Mouse (Mus musculus) adrenal gland (tissue): ENCODE measurements around the gene Tshz2.

Source experiments
- intact Hi-C: fragments of 180-260 bp; cut with DNase I; formaldehyde crosslinking; loops from one replicate; pipeline ENCODE4 v1.15.1; 2025

Tshz2 gene

DNA sequence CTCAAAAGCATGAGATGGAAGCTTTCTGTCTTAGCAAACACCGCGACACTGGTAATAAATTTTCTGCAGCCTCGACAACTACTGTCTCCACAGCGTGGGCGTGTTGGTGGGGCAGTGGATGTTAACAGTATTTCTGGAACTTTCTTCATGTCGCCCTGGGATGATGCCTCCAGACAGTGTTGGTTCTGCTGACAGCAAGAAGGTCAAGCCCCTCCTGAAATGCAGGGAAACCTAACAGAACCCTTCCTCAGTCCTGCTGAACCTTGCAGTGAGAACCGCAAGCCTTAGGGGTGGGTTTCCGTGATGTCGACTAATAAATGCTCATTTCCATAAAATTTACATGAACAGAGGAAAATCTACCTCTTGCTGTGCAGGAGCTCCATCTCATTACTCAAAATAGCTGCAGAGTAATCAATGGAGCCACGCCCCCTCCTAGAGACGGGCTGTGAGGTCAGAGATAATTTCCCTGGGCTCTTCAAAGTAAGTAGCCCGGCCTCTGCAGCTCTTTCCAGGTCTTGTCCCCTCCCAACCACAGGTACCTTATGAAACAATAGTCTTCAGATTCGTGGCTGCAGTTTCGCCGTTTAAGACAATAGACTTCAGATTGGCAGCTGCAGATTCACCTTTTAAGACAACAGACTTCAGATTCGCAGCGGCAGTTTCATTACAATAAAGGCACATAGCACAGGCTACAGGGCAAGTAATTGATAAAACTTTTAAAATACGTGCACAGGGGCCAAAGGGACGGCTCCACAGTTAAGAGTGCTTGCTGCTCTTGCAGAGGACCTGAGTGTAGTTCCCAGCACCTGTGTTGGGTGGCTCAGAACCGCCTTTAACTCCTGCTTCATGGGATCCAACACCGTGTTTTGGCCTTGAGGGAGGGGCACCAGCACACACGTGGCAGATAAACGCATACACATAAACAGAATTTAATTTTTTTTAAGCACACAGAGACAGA lies 297.0 kb downstream of the Tshz2 start:
- intact Hi-C loops = no loop called here

DNA sequence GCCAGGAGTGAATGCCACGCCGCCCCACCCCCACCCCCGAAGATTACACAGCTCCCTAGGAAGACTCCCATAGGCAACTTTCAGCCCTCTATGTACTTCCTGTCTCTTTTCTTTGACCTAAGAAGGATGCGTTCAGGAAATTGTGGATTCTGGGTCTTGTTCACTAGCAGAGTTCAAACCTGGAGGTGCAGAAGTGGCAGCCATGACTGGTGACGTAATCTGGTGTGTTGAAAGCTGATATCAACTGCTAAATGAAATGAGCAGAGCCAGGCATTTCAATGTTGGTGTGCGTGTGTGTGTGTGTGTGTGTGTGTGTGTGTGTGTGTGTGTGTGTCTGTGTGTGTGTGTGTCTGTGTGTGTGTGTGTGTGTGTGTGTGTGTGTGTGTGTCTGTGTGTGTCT lies 302.8 kb downstream of the Tshz2 start:
- intact Hi-C loops = no loop called here

DNA sequence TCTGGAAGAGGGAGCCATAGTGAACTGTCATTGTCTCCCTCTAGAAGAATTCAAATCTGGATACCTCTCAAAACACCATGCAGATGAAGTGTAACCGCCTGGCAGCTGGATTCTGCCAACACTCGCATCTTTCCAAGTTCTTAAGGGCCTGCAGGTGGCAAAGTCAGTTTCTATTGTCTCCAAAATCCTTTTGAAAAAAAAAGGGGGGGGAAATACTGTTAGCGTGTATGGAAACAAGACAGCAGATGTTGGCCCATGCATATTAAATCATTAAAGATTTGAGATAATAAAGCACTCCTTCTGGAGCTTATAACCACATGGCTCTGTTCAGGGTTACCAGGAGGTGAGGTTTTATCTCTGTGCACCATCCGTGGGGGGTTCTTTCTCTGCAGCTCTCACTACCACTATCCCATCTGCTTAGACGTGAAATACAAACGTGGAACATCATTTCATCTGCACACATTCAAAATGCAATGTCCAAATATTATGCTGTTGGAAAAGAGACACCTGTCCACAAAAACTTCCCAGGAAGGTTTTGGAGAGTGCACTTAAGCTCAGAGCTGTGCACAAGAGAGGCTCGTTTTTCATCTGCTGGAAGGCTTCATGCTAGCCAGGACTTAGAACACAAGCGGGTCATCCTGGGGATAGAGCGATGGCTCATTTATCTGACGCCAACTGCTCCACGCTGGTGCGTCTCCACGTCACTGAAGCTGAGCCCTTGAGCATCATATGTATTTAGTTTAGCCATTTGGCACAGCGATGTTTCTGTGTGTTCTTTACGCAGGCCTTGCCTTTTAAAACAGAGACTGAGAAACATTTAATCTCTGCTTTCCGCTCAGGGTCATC lies 307.7 kb downstream of the Tshz2 start:
- intact Hi-C loops = no loop called here

DNA sequence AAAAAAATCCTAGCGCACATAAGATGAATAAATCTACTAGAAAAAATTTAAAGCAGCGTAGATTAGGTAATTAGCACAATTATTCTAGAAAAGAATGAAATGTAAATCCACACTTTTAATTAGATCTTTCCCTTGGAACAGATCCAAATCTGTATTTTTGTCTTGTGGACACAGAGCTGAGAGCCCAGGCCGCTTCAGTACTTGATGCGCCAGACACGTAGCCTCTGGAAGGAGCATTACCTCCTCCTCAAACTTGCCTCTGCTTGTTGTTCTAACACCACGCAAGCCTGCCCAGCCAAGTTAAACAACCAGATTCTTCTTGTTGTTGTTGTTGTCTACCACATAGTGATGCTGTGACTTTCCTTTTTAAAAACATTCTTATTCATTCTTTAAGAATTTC lies 310.9 kb downstream of the Tshz2 start:
- intact Hi-C loops = no loop called here

DNA sequence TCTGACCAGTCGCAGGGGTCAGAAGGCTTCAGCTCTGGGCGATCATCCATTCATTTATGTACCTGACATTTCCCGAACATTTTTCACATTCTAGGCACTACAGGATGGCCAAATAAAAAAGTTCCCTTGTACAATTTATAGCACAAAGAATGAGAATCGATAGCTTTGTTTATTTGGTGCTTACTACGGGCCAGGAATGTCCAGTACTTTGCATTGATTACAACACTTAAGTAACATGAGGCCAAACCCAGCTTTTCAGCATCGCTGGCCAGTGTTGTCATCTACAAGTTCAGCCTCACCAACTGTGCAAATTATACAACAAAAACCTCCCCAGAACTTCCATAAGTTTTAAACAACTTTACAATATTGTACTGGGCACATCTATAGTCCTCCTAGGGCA lies 315.3 kb downstream of the Tshz2 start:
- intact Hi-C loops = no loop called here

DNA sequence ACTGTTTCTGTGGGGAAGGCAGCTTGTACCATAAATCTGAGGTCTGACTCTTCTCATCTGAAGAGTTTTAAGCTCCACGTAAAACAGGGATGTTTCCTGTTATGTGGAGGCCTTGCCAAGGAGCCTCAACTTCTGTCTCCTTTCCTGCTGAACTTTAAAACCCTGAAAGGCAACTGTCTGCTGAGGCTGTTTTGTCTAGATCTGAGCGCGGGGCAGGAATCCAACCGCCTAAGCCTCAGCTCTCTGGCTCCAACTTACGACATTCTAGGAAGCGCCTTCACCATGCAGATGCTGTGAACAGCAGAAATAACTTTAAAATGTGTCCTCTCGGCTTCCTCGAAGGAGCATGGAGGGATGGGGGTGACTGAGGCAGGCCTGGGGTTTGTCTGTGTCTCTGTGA lies 318.2 kb downstream of the Tshz2 start:
- intact Hi-C loops = no loop called here

DNA sequence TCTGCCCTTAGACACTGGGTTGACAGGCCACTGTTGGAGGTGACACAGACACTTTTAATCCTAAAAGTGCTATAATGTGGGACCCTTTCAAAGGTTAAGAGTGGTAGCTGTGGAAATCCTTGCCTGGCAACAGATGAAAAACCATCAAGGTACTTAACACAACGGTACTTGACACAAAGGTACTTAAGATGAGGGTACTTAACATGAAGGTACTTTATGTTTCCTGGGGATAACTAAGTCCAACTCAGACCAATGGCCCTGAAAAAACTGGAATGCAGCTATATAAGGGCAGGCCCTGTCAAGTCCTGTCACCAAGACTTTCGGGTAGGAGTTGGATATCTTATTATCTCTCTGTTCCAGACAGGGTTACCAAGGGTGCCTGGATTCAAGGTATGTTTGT lies 320.2 kb downstream of the Tshz2 start:
- intact Hi-C loops = no loop called here

DNA sequence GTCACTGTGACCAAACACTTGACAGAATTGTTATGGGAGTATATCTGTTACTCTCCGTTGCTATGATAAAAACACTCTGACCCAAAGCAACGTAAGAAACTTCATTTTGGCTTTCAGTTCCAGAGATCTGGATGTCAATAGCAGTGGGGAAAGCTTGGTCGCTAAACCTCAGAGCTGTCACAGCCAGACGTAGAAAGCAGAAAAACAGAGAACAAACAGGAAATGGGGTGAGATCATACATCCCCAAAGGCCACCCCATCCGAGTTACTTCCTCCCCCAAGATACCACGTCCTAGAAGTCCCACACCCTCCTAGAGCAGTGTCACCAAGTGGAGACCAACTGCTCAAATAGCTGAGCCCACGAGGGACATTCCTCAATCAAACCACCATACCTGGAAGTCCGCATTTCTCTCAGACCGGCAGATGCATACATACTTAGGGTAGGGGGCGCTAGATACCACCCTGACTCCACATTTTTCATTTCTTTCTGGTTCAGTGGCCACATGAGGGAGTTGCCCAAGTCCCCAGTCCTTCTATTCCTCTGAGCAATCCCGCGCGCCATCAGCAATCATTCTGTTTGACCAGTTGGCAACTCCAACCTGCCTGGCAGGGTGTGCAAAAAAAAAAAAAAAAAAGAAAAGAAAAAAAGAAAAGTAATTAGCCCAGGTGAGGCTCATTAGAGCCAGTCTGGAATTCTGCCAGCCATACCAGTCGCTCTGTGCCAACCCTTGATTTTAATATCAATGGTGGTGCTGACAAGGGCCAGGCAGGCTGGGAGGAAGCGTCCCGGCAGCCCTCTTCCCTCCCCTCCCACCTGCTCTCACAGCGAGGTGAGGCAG lies 326.1 kb downstream of the Tshz2 start:
- intact Hi-C loops = no loop called here

DNA sequence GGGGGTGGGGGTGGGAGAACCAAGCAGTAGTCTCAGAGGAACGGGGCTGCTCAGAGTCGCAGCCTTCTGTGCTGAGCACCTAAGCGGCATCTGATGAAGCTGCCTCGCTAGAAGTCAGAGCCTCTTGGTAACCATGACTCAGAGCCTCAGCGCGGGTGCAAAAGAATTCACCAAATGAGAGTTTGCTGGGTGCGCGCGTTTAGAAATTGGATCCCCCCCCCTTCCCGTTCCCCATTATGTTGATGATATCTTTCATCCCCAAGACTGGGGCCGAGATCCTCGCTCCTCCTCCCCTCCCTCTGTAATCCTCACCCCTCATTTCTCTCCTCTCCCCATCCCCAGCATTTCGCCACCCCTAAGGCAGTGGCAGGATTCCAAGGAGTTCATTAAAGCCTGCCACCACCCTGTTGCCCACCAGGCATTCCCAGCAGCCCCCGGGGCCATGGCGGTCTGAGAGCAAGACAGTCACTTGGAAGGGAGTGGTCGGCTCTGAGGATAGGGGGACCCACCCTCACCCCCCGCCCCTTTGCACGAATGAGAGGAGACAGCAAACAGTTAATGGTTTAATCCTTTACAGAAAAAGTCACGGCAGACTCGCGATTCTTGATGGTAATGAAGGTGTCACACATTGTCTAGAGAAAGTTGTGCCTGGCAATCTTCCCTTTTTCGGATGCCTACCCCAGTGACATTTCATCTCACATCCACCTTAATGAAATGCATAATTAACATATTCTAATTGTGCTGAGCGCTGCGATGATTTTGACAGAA lies 328.8 kb downstream of the Tshz2 start:
- intact Hi-C loops = no loop called here

DNA sequence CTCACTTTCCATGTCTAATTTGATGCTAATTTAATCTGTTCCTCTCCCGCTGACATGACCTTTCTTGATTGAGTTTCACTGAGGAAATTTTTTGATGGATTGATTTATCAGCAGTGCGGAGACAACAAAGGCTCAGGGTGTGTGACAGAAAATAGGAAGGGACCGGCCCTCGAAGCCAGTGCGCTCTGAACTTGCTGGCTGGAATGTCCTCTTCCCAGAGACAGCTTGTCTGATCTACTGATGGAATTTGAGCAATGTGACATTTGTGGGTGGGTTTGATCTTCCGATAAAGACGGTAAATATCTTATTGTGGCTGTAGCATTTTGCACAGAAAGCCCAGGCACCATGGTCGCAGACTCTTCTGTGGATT lies 329.4 kb downstream of the Tshz2 start:
- intact Hi-C loops = no loop called here

DNA sequence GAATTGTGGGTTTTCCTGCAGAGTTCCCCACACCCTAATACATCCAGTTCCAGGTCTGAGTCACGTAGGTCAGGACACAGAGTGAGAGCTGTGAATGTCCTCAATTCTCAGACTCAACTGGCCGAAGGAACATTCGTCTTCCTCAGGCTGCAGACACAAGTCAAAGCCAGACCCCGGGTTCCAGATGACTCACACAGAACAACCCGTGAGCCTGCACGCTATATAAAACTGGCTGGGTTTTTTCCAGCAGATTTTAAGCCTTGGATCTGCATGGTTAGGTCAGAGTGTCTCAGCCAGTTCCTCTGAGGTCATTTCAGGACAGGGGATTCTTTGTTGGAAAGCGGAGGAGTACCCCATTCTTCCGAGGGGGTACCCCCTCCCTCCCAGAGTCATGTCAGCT lies 330.0 kb downstream of the Tshz2 start:
- intact Hi-C loops = no loop called here

DNA sequence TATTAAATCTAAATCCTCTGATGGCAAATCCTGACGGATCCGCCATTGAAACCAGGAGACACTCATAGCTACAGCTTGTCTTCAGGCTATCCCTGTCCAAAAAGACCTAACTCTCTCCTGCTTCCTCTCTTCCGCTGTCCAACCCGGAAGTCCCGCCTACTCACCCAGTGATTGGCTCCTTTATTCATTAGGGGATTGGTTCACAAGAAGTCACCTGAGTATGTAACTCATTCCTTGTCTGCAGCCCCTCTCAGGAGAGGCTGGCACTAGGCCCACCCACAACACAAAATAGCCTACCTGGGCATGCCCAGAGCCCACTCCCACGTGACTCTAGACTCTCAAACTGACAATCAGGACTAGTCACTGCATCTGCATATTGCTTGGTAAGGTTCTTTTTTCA lies 337.7 kb downstream of the Tshz2 start:
- intact Hi-C loops = no loop called here

DNA sequence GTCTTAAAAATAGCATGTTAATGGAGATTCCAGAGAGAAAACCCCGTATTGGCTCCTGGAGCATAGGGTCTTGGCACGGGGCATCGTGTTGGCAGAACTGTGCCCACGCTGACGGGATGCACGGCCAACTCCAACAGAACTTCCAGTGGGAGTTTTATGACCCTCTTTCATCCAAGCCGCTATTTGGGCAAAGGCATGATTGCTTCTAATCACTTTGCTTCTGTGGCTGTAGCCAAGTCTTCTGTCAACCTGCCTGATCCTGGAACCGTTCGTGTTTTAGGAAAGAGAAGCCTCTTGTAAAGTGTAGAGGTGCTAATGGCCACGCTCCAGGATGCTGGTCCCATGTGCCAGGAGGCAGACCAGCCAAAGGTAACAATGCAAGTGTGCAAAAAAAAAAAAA lies 350.1 kb downstream of the Tshz2 start:
- intact Hi-C loops = no loop called here

DNA sequence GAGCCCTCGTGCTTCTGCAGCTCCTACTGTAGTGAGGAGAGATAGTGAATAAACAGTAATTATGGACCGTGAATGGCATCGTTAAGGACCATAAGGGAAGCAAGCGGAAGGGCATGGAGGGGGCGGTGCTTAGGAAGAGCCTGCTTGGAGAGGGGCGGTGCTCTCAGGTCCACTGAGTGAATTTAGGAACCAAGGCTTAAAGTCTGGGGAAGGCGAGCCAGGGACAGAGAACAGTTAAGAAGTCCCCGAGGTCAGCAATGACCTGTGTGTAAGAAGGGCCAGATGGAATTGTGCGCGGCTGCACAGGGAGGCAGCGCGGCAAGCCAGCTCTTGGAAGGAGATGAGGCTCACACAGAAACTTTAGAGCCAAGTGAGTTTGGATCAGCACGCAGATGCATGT lies 354.4 kb downstream of the Tshz2 start:
- intact Hi-C loops = no loop called here

DNA sequence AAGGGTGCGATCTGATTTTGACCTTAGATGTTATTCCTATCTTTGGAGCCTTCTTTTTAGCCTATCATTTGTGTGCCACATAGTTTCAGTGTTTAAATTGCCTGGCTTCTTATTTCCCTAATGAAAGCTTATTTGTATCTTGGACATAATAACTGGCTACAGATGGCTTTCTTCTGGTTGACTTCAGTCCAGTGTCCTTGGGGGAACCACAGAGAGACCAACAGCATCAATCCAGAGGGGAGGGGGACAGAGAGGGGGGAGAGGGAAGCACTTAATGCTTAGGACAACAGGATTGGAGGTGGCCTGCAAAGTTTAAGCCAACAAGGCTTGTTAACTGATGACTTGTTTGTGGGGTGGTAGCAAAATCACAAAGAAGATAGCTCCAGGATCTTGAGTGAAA lies 356.4 kb downstream of the Tshz2 start:
- intact Hi-C loops = no loop called here

DNA sequence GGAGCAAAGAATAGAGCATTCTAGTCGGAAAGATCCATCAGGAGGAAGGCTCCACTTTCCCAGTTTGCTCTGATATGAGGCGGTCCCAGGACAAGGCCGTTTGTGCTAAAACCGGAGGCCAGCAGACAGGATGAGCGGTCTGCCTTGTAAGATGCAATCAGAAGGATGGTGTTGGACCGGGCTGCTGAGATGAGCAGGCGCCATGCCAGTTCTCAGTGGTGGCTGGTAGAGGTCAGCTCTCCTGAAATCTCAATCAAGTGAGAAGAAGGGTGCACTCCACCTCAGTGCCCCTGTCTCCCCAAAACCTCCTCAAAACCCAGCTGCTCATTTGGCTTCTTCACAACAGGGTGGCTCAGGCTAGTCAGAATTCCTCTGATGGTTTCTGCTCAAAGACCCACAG lies 358.2 kb downstream of the Tshz2 start:
- intact Hi-C loops = no loop called here

DNA sequence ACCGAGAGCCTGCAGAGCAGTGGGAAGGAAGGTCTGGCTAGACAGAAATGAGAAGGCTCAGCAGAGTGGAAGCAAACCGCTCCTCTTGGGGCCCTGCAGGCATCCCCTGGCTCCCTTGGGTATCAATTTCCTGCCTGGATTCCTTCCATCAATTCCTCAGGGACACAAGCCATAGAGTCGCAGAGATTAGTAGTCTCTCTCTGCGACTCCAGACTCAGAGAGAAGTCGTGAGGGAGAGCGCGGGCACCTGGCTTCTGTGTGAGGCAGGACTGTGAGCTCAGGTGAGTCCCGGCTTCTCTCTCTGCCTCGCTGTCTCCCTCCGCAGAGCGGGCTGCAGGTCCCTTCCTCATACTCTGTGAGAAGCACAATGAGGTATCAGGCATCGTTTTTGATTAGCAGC lies 363.2 kb downstream of the Tshz2 start:
- intact Hi-C loops = no loop called here

DNA sequence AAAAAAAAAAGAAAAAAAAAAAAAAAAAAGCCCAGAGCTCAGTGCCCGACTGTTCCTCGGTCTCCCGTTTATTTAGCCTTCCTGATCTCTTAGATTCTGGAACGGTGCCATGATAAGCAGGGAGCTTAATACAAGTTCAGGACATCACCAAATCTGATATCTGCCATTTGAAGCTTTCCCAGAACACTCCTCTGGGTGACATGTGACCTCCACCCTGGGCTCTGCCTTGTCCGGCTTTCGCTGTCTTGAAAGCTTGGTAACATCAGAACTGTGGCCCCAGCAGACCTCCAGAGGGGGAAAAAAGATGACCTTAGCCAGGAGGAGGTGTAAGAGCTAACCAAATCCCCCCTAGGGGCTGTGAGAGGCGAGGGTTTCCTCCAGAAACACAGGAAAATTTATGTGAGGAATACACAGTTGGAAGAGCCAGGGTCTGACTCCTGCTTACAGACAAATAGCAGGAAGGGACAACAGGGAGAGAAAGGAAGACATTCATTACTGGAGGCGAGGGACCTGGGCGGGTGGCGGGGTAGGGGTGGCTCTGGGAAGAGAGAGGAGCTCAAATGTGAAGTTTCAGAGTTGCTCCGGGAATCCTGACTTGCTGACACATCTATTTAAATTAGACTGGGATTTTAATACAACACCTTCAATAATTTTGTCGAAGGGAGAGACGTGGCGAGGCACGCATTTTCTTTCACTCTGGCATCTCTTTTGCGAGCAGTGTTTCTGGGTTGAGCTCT lies 363.9 kb downstream of the Tshz2 start:
- intact Hi-C loops = no loop called here

DNA sequence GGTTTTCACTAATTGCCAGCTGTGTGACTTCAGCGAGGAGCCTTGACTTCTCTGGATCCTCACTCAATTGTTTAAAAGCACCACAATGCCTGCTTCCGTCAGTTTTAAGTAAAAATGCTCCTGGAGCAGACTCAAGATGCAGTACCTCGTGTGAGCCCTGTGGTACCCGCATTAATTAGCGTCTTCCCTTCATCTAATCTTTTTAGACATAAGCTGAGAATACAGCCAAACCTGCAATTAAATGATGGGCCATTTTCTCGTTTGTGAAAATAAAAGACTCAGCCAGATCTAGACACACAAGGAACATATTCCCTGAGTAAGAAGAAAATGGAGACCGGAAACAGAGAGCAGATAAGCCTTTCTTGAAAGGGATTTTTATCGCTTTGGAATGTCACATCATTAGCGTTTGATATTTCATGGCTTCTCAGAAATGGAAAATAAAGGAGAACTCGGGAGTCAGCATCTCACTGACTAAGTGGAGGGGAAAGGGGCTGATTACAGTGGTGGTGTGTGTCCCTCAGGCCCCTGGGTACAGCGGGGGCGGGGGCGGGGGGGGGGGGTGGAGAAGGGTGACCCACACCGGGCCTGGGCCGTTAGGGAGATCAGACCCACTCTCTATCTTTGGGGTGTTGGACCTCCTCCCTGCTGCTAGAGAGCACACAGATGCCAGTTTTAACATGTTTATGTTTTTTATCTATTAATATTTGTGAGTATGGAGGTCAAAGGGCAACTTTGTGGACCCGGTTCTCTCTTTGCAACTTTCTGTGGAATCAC lies 364.6 kb downstream of the Tshz2 start:
- intact Hi-C loops = no loop called here
